Mouse (Mus musculus): ENCODE data around the gene Strbp.

The Strbp gene

DNA sequence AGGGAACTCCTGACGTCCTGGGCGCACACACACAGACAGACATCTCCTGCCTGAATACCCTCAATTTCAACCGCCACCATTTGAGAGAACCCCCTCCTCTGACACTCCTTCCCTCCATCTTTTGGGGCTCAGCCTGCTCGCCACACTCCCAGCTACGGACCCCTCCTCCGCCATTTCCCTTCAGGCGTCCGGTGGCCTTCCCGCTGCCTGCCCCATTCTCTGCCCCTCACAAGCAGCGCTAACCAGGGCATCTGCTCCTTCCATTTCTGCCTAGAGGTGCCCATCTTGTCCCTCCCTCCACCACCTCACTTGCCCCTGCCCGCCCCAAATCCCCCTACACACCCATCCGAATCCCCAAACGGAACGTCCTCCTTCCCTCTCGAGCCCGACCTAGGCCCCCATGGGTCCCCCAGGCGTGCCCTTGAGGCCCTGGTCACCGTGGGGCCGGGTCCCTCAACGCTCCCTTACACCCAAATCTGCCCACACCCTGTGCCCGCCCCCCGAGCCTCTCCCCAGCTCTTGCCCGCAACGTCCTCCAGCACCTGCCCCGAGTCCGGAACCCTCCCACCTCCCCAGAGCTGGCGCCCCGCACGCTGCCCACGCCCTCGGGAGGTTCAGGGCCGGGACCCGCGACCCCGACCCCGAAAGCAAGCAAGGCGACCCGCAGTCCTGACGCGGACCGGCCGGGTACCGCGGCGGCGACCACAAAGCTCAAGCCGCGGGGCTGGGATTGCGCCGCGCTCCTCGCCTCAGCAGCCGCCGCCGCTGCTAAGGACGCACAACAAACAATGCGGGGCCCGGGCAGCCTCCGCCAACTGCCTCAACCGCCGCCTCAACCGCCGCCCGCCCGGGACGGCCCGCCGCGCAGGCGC, 1.1 kb downstream of the Strbp start:
- DNase-seq = peak; percentile 62

DNA sequence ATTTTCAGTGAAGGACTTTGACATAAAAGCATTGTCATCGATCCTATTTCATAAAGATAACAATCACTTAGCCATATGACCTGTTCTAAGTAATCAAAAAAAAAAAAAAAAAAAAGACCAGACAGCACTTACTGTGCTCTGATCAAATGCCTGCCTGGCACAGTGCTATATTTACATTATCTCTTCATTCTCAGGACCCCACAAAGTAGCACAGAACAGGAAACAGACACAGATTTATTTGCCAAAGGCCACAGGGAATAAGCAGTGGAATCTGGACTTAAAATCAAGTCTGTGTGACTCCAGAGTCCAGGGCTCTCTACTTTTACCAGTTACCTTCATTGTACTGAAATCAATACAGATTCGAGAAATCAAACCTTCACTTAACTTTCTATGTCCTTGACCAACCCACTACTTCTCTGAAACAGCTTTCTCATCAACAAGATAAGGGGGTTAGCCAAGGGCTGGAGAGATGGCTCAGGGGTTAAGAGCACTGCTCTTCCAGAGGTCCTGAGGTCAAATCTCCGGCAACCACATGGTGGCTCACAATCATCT, 14.5 kb downstream of the Strbp start:
- no peak for DNase-seq

DNA sequence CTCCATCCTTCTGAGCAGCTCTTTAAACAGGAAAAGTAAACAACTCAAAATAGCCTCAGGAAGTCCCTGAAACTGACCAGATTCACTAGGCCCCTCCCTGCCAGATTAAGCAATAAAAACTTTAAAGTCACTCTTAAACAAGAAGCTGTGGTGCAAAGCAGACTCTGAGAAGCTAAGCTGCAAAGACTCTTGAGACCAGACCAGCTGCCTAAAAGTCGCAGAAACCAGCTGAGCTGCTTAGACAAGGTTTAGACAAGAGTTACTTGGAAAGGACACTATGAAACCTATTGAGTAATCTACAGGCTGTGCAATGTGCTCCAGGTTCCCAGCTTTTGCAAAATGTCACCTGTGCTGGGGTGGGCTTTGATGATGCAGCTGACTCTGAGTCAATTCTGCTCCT, 16.6 kb downstream of the Strbp start:
- DNase-seq = no peak

DNA sequence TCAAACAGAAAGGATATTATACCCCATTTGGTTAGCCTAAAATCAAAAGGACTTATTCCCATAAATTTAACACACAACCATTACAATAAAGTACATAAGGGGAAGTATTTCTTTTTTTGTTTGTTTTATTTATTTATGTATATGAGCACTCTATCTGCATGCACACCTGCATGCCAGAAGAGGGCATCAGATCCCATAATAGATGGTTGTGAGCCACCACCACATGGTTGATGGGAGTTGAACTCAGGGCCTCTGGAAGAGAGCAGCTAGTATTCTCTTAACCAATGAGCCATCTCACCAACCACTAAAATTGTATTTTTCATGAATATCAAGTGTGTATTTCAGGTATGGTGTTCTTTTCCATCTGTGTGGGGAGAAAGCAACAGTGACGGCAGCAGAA, 18.8 kb downstream of the Strbp start:
- DNase-seq = no peak

DNA sequence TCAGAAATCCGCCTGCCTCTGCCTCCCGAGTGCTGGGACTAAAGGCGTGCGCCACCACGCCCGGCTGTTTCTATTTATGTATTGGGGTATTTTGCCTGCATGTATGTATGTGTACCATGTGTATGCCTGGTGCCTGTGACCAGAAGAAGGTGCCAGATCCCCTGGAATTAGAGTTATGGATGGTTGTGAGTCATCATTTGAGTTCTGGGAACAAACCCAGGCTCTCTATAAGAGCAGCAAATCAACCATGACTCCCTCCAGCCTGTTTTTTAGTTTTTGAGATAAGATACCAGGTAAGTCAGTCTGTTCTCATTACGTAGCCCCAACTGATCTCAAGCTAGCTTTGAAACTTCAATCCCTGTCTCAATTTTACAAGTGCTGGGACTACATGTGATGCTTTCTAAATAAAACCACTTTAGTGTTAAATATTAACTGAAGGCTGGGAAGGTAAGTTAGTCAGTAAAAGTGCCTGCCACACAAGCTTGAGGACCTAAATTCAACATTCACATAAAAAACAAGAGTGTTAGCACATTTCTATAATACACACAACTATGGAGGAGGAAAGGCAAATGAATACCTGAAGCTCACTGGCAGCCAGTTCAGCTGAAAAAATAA, 21.4 kb downstream of the Strbp start:
- no peak for DNase-seq

DNA sequence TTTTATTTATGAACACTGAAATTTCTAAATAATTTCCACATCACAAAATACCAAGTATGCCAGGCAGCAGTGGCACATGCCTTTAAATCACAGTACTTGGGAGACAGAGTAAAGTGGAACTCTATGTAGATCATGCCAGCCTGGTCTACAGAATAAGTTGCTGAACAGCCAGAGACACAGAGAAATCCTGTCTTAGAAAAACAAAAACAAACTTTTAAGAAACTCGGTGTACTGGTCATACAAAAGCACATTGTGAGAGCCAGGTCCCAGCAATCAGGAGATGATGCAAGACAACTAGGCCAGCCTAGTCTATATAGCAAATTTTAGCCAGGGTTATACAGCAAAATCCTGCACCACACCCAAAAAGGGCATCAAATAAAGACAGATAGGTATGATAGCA, 52.6 kb downstream of the Strbp start:
- no peak for DNase-seq

DNA sequence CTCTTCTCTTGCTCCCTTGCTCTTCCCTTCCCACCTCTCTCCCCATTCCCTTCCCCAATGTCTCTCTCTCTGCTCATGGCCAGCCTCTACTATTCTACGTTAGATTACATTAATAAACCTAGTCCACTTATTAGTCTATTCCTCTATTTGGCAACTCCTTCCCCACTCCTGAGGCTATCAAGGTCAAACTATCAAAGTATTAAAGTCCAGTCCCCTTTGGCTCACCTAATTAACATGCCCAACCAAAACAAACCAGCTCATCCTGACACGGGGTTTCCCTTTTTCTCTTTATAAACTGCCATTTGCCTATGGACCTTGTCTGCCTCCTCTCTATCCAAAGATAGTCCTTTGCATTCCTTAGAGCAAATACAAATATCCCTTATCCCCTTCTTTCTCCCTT, 54.1 kb downstream of the Strbp start:
- no peak for DNase-seq

DNA sequence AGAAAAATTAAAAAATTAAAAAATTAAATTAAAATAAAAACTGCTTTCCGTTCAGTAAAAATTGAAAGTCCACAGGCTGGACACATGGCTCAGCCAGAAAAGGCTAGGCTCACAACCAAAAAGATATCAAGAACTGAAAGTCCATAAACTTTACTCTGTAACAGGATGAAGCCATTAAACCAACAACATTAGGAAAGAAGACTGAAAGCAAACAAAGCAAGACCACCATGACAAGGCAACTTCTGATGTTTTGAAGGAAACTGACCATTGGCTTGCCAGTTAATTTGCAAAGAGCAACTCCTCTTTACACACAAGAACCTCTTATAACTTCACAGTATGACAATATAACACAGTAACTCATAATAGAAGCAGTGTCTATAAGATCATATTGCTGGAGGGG, 54.7 kb downstream of the Strbp start:
- no peak for DNase-seq

DNA sequence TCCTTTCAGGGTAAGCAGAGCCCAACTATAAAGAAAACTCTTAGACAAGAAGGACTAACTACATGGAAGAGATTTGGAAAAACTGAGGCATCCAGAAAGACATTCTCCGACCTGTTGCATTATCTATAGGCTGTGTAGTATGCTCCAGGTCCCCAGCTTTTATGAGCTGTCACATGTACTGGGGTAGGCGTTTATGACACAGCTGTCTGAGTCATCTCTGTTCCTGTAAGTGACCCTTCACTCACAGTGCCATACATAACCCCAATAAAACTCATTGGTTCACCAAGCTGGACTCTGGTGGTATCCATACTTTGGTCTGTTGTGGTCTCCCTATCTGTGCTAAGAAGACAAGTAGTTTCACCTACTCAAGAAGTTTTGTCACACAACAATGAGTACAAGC, 80.3 kb downstream of the Strbp start:
- DNase-seq = no peak

DNA sequence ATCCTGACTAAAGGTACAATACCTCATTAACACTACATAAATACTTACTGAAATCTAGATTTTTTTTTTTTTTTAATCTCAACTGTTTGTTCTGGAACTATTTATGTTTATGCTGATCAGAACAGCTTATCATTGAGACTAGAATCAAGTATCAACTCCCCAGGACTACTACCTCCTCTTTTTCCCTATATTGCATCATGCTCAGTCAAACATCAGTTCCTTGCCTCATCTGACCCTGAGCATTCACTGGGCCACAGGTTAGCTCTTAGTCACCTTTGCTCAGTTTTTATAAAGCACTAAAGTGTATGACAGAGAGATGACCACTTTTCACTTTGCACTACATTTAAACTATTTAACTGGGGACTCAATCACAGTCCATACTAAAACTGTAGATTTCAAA, 115.7 kb downstream of the Strbp start:
- no peak for DNase-seq

DNA sequence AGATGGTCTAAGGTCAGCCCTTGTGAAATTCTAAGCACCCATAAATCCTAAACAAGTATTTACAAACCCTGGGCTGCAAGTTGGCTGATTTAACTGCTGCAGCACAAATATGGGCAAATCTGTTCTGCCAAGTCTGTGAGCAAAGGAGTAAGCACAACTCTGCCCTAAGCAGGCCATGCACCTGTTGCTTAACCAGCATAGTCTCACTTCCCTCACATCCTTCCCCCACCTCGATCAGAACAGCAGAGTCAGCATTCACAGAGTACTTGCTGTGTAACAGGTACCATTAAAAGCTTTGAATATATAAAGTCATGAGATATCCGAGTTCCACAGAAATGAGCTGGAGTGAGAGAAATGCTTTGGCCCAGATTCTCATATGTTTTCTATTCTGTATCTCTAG, 125.5 kb downstream of the Strbp start:
- DNase-seq = no peak

DNA sequence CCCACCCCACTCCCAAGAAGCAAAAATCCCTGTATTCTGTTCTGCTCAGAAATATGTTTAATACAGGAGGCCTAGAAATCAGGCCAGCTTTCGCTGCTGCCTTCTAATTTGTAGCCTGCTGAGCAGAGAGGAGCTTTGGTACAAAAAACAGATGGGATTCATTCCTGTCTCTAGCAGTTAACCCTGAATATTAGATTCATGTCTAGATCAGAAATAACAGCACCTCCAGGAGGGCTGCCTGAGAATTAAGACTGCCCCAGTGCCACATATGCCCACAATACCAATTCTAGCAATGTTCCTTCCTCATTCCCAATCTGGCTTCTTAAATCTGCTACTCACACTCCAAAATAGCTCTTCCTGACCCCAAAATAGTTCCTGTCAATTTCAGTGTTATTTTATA, 127.0 kb downstream of the Strbp start:
- DNase-seq = peak; percentile 62

DNA sequence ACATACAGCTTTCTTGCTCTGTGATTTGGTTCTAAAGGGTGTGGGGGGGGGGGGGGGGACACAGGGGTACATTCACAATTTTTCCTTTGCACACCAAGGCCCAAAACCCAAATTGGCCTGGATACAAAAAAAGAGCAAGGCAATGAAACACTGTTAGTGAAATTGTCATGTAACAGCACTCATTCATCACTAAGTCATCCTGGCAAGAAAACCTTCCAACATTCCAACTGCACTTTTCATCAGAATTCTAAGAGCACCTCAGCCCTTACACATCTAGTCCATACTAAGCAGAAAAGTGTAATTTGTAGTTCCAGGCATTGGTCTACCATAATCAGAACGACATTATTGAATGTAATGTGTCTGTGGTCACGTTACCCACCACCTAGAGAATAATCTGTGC, 131.5 kb downstream of the Strbp start:
- no peak for DNase-seq

DNA sequence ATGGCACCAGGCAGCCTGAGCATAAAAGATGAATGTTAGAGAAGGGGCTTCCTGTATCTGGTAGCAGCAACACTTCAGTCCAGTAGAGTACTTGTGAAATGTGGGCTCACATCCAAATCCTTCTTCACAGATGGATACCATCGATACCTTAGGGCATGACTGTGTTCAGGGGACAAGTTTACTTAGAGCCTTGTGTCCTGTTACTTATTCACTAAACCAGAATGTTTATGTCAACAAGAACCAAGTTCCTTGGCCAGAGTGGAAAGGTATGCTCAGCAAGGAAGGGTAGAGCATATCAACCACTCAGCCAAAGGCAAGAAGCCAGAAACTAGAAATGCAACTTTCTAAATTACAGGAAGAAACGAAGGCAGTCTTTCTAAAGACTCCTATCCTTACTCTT, 133.0 kb downstream of the Strbp start:
- no peak for DNase-seq

DNA sequence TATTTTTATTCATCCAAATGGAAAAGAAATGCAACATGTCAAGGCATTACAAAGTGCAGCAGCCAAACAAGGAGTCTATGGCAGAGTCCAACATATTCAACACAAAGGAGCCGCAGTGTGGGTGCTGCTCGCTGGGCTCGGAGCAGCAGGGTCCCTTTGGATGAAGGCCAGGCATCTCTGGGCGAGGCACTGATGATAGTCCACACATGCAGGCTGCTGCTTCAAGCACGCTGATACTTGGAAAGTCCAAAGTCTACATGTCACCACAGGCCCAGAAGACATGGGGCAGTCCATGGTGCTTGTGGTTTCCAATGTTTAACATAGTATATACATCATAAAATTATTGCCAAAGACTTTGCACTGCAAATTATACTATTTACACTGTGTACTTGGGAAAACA, 133.8 kb downstream of the Strbp start:
- DNase-seq = no peak

DNA sequence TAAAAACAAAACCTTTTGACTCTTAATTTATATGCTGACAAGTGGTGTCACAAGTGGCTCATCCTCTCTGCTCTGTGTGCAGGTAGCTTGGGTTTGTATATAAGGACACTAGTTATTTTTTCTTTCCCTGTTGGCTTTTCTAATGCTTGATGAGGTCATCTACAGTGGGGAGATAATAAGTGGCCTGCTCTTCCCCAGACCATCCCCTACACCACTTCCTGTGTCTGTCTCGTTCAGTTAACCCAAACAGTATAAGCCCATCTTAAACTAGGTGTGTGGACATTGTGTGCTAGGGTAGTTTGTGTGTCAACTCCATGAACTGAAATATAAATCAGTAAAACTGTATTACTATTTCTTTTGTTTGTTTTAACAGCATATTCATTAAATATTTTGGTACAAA, 137.6 kb downstream of the Strbp start:
- no peak for DNase-seq

DNA sequence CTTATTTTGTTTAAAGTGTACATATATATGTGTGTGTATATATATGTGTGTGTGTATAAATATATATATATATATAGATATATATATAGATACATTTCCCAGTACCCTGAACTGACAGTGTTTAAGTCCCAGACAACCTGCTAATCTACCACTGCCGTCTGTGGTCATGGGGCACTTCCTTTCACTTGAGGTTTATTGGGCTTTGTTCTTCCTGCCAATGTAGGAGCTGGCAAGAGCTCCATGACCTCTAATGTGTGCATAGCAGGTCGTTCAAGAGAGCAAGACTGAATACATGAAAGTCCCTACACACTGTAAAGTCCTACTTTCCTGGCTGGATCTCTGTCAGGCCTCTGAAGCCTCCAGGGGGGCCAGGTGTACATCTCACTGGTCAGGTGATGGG, 138.1 kb downstream of the Strbp start:
- DNase-seq = no peak

DNA sequence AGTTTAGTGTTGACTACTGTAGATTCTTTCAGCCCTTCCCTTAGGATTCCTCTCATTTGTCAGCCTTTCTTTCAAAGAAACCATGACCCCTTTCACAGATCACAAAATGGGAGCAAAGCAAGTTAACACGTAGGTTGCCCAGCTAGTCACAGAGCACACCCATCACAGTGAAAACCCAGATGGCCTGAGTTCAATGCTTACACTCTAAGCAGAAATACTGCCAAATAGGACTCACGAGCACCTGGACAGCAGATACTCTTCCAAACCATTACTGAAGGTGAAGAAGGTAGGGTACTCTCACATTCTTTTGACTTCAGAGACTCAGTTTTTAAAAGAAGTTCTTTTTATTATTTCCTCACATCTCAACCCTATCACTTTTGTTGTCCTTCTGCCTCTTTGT, 147.3 kb downstream of the Strbp start:
- DNase-seq = no peak

DNA sequence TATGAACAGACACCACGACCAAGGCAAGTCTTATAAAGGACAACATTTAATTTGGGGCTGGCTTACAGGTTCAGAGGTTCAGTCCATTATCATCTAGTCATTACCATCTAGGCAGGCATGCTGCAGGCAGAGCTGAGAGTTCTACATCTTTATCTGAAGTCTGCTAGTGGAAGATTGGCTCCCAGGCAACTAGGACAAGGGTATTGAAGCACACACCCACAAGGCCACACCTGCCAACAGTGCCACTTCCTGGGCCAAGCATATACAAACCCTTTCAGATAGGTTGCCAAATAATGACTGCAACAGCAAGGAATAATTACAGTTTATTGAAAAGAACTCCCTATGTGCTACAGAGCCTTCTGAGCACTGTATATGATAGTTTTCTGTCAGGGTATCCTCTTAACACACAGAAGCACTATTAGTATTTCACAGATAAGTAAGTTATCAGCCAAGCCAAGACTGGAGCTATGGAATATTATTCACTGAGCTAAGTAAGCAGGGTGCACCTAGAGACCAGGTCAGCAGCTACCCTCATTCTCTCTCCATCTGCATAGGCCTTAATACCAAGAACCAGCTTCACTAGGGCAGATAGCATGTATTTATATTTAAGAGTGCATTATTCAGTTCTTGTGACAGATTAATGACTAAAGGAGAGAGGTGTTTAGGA, 154.2 kb downstream of the Strbp start:
- DNase-seq = peak; percentile 23

DNA sequence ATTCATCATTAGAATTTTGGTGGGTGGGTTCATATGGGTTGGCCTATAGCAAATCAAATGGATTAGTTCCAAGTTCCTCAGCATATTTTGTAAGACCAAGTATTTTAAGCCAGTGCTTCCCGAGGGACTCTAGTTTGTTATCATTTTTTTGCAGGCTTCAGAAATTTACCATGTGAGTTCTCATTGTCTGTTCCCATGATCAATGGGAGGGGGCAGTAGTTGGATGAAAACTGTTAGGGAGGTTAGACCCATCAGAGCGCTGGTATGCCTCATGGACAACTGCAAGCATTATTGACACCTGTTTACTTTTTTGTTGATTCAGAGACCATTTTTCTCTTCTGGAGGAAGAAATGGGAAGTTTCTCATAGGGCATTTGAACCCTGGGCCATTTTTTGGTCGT, 172.0 kb downstream of the Strbp start:
- DNase-seq = no peak

DNA sequence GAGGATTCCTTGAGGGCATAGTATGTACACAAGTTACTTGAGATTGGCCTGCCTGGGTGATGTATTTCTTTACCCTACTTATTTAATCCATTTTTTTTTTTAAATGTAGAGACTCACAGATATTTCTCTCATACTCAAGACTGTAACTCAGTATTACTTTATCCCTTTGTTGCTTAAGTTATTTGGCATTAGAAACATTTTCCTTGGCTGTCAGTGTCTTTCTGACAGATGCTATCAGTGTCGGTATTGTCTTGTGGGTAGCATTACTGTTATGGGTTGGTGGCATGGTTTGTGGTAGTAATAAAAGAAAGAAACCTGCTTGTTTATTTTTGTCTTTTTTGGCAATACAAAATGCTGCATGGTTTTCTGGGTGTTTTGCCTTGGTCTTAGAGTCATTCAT, 172.9 kb downstream of the Strbp start:
- DNase-seq = no peak

DNA sequence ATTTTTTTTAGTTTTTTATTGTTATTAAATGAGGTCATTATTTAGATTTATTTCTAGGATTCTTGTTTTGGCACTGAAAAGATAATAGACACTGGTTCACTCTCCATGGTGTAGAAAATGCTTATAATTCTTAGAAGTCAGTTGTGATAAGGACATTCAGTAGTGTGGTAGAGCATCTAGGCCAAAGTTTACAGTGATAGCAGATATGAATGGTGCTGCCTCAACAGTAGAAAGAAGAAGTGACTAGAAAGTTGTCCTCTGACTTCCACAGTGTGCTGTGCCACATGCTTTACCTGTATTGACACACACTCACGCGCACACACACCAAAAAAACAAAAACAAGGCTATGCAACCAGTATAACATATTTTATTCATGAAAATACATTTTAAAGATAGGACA, 174.3 kb downstream of the Strbp start:
- DNase-seq = no peak

DNA sequence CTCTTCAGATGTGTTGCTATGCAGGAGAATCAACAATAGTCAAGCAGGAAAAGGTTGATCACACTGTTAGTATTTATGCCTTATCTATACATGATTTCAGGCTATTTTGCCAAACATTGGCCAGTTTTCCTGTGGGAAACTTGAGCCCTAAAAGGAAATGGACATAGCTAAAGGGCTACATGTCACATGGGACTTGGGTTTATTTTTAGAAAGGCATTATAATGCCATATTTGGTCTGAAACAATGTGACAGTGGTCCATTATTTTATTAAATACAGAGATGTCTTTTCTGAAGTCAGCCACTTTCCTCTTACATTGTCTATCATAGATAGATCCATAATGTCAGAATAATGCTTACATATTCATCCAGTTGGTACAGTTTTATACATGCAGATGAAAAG, 176.1 kb downstream of the Strbp start:
- DNase-seq = no peak

DNA sequence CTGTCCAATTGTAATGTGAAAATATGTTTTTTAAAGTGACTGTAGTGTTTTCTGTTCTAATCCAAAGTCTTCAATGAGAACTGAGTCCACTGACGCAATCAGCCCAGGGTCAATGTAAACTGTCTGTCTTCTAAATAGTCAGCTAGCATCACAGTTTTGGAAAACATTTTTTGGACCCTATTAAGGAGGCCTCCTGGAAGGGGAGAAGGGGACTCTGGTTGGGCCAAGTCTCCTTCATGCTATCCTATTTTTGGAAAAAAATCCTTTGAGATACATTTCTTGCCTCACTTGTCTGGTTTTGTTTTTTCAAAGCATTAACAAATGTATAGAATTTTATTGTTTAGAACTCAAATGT, 184.4 kb downstream of the Strbp start:
- DNase-seq = no peak
